Mouse (Mus musculus): ENCODE results near the gene Farsa. TPM values are rescaled to one million over a fixed set of nuclear protein-coding genes. Genes with fewer than 3 reads are reported as not detected.

The Farsa gene
- 39.4 TPM for polyA plus RNA-seq (2015; fragmentation: Illumina TruSeq; extraction: RNeasy Lipid Tissue Mini Kit (QIAGEN cat#74804); ENCODE audit: low read depth, low replicate concordance)

GRCm38 (mm10) chr8:84856864-84857441, at the start of gene Farsa:
Gene Farsa, plus strand, starts transcription at chr8:84856989.

GRCm38 (mm10) chr8:84822723-84823122, 34.1 kb upstream of the Farsa start, which contains the start of gene Dand5:
Gene Dand5, minus strand, starts transcription at chr8:84822823.

GRCm38 (mm10) chr8:84831490-84831889, 25.3 kb upstream of the Farsa start, which contains the start of gene Gadd45gip1:
Gene Gadd45gip1, plus strand, starts transcription at chr8:84831522.

GRCm38 (mm10) chr8:84840248-84840999, 16.4 kb upstream of the Farsa start, which contains the start of gene Rad23a:
Gene Rad23a, minus strand, starts transcription at chr8:84840665.

GRCm38 (mm10) chr8:84846722-84847572, 9.8 kb upstream of the Farsa start, which contains the start of gene Calr:
Gene Calr, minus strand, starts transcription at chr8:84846934.

GRCm38 (mm10) chr8:84871376-84872308, 14.9 kb downstream of the Farsa start, which contains the start of gene Syce2:
Gene Syce2, plus strand, starts transcription at chr8:84872111.

GRCm38 (mm10) chr8:84893709-84894134, 36.9 kb downstream of the Farsa start, which contains the start of gene Gcdh:
Gene Gcdh, minus strand, starts transcription at chr8:84893921.

GRCm38 (mm10) chr8:84901752-84902151, 45.0 kb downstream of the Farsa start, which contains the start of gene Klf1:
Gene Klf1, plus strand, starts transcription at chr8:84901928.

GRCm38 (mm10) chr8:84908421-84909161, 51.8 kb downstream of the Farsa start, which contains the start of gene Dnase2a:
Gene Dnase2a, plus strand, starts transcription at chr8:84908560.

Other genes starting within 250 kb of the Farsa start
- 12.9 TPM for gene Ier2, start 194.1 kb upstream of the Farsa start, polyA plus RNA-seq (2015; fragmentation: Illumina TruSeq; extraction: RNeasy Lipid Tissue Mini Kit (QIAGEN cat#74804); ENCODE audit: low read depth, low replicate concordance)
- 80.8 TPM for gene Trmt1, start 170.7 kb upstream of the Farsa start, polyA plus RNA-seq (2015; fragmentation: Illumina TruSeq; extraction: RNeasy Lipid Tissue Mini Kit (QIAGEN cat#74804); ENCODE audit: low read depth, low replicate concordance)
- gene Nacc1, start 169.1 kb upstream of the Farsa start, polyA plus RNA-seq (2015; fragmentation: Illumina TruSeq; extraction: RNeasy Lipid Tissue Mini Kit (QIAGEN cat#74804); ENCODE audit: low read depth, low replicate concordance): 64.4 TPM
- 2.2 TPM for gene Lyl1, start 155.5 kb upstream of the Farsa start, polyA plus RNA-seq (2015; fragmentation: Illumina TruSeq; extraction: RNeasy Lipid Tissue Mini Kit (QIAGEN cat#74804); ENCODE audit: low read depth, low replicate concordance)
- not detected for gene G430095P16Rik, start 134.0 kb upstream of the Farsa start, polyA plus RNA-seq (2015; fragmentation: Illumina TruSeq; extraction: RNeasy Lipid Tissue Mini Kit (QIAGEN cat#74804); ENCODE audit: low read depth, low replicate concordance)
- 90.4 TPM for gene Nfix, start 56.6 kb upstream of the Farsa start, polyA plus RNA-seq (2015; fragmentation: Illumina TruSeq; extraction: RNeasy Lipid Tissue Mini Kit (QIAGEN cat#74804); ENCODE audit: low read depth, low replicate concordance)
- 16.9 TPM for gene Dand5, start 34.2 kb upstream of the Farsa start, polyA plus RNA-seq (2015; fragmentation: Illumina TruSeq; extraction: RNeasy Lipid Tissue Mini Kit (QIAGEN cat#74804); ENCODE audit: low read depth, low replicate concordance)
- 31.0 TPM for gene Gadd45gip1, start 25.5 kb upstream of the Farsa start, polyA plus RNA-seq (2015; fragmentation: Illumina TruSeq; extraction: RNeasy Lipid Tissue Mini Kit (QIAGEN cat#74804); ENCODE audit: low read depth, low replicate concordance)
- 79.6 TPM for gene Rad23a, start 16.3 kb upstream of the Farsa start, polyA plus RNA-seq (2015; fragmentation: Illumina TruSeq; extraction: RNeasy Lipid Tissue Mini Kit (QIAGEN cat#74804); ENCODE audit: low read depth, low replicate concordance)
- 635 TPM for gene Calr, start 10.1 kb upstream of the Farsa start, polyA plus RNA-seq (2015; fragmentation: Illumina TruSeq; extraction: RNeasy Lipid Tissue Mini Kit (QIAGEN cat#74804); ENCODE audit: low read depth, low replicate concordance)
- gene Syce2, start 15.1 kb downstream of the Farsa start, polyA plus RNA-seq (2015; fragmentation: Illumina TruSeq; extraction: RNeasy Lipid Tissue Mini Kit (QIAGEN cat#74804); ENCODE audit: low read depth, low replicate concordance): 5.3 TPM
- 39.4 TPM for gene Gcdh, start 36.9 kb downstream of the Farsa start, polyA plus RNA-seq (2015; fragmentation: Illumina TruSeq; extraction: RNeasy Lipid Tissue Mini Kit (QIAGEN cat#74804); ENCODE audit: low read depth, low replicate concordance)
- gene Klf1, start 44.9 kb downstream of the Farsa start, polyA plus RNA-seq (2015; fragmentation: Illumina TruSeq; extraction: RNeasy Lipid Tissue Mini Kit (QIAGEN cat#74804); ENCODE audit: low read depth, low replicate concordance): not detected
- gene Dnase2a, start 51.6 kb downstream of the Farsa start, polyA plus RNA-seq (2015; fragmentation: Illumina TruSeq; extraction: RNeasy Lipid Tissue Mini Kit (QIAGEN cat#74804); ENCODE audit: low read depth, low replicate concordance): 5.7 TPM
- 44.7 TPM for gene Mast1, start 80.4 kb downstream of the Farsa start, polyA plus RNA-seq (2015; fragmentation: Illumina TruSeq; extraction: RNeasy Lipid Tissue Mini Kit (QIAGEN cat#74804); ENCODE audit: low read depth, low replicate concordance)
- gene Rtbdn, start 90.0 kb downstream of the Farsa start, polyA plus RNA-seq (2015; fragmentation: Illumina TruSeq; extraction: RNeasy Lipid Tissue Mini Kit (QIAGEN cat#74804); ENCODE audit: low read depth, low replicate concordance): 1.1 TPM
- gene Gm49661, start 112.4 kb downstream of the Farsa start, polyA plus RNA-seq (2015; fragmentation: Illumina TruSeq; extraction: RNeasy Lipid Tissue Mini Kit (QIAGEN cat#74804); ENCODE audit: low read depth, low replicate concordance): not detected
- 473 TPM for gene Prdx2, start 112.6 kb downstream of the Farsa start, polyA plus RNA-seq (2015; fragmentation: Illumina TruSeq; extraction: RNeasy Lipid Tissue Mini Kit (QIAGEN cat#74804); ENCODE audit: low read depth, low replicate concordance)
- gene Rnaseh2a, start 112.8 kb downstream of the Farsa start, polyA plus RNA-seq (2015; fragmentation: Illumina TruSeq; extraction: RNeasy Lipid Tissue Mini Kit (QIAGEN cat#74804); ENCODE audit: low read depth, low replicate concordance): 42.3 TPM
- 57.7 TPM for gene Junb, start 121.7 kb downstream of the Farsa start, polyA plus RNA-seq (2015; fragmentation: Illumina TruSeq; extraction: RNeasy Lipid Tissue Mini Kit (QIAGEN cat#74804); ENCODE audit: low read depth, low replicate concordance)
- gene Hook2, start 133.6 kb downstream of the Farsa start, polyA plus RNA-seq (2015; fragmentation: Illumina TruSeq; extraction: RNeasy Lipid Tissue Mini Kit (QIAGEN cat#74804); ENCODE audit: low read depth, low replicate concordance): 10.3 TPM
- gene Best2, start 157.5 kb downstream of the Farsa start, polyA plus RNA-seq (2015; fragmentation: Illumina TruSeq; extraction: RNeasy Lipid Tissue Mini Kit (QIAGEN cat#74804); ENCODE audit: low read depth, low replicate concordance): not detected
- 210 TPM for gene Asna1, start 168.3 kb downstream of the Farsa start, polyA plus RNA-seq (2015; fragmentation: Illumina TruSeq; extraction: RNeasy Lipid Tissue Mini Kit (QIAGEN cat#74804); ENCODE audit: low read depth, low replicate concordance)
- 98.7 TPM for gene Trir, start 169.8 kb downstream of the Farsa start, polyA plus RNA-seq (2015; fragmentation: Illumina TruSeq; extraction: RNeasy Lipid Tissue Mini Kit (QIAGEN cat#74804); ENCODE audit: low read depth, low replicate concordance)
- 86.8 TPM for gene Tnpo2, start 179.9 kb downstream of the Farsa start, polyA plus RNA-seq (2015; fragmentation: Illumina TruSeq; extraction: RNeasy Lipid Tissue Mini Kit (QIAGEN cat#74804); ENCODE audit: low read depth, low replicate concordance)
- gene Fbxw9, start 203.1 kb downstream of the Farsa start, polyA plus RNA-seq (2015; fragmentation: Illumina TruSeq; extraction: RNeasy Lipid Tissue Mini Kit (QIAGEN cat#74804); ENCODE audit: low read depth, low replicate concordance): 19.6 TPM
- 7.4 TPM for gene Gm5741, start 211.0 kb downstream of the Farsa start, polyA plus RNA-seq (2015; fragmentation: Illumina TruSeq; extraction: RNeasy Lipid Tissue Mini Kit (QIAGEN cat#74804); ENCODE audit: low read depth, low replicate concordance)
- 80.6 TPM for gene Dhps, start 214.8 kb downstream of the Farsa start, polyA plus RNA-seq (2015; fragmentation: Illumina TruSeq; extraction: RNeasy Lipid Tissue Mini Kit (QIAGEN cat#74804); ENCODE audit: low read depth, low replicate concordance)
- gene Wdr83os, start 223.8 kb downstream of the Farsa start, polyA plus RNA-seq (2015; fragmentation: Illumina TruSeq; extraction: RNeasy Lipid Tissue Mini Kit (QIAGEN cat#74804); ENCODE audit: low read depth, low replicate concordance): 86.9 TPM
- gene Wdr83, start 224.3 kb downstream of the Farsa start, polyA plus RNA-seq (2015; fragmentation: Illumina TruSeq; extraction: RNeasy Lipid Tissue Mini Kit (QIAGEN cat#74804); ENCODE audit: low read depth, low replicate concordance): 34.9 TPM
- 29.5 TPM for gene Man2b1, start 226.3 kb downstream of the Farsa start, polyA plus RNA-seq (2015; fragmentation: Illumina TruSeq; extraction: RNeasy Lipid Tissue Mini Kit (QIAGEN cat#74804); ENCODE audit: low read depth, low replicate concordance)

Measured in brain, adult 10 weeks (tissue).